Mouse (Mus musculus): Measurements from ENCODE around the gene Id3. TPM values are rescaled to one million over a fixed set of nuclear protein-coding genes. Genes with fewer than 3 reads are reported as not detected.

Id3 gene
- polyA plus RNA-seq, 1 experiment from 2014 or later, result 953 TPM

GRCm38 (mm10) chr4:136179998-136180397 is 36.7 kb downstream of the Id3 start:
- H3K27me3 ChIP-seq (ENCODE audit: insufficient read depth, low read length), result no peaks in the 10 kb centered on the region
- peak overlapping the region; percentile 45 for H3K9ac ChIP-seq (replicated peaks; ENCODE audit: low read length)
- 0 out of 2 replicates have a peak, but pooled peaks cover 4% of the 10 kb centered on the region for H3K36me3 ChIP-seq (ENCODE audit: insufficient read depth, low read length)
- no peaks in the 10 kb centered on the region for H3K9me3 ChIP-seq (ENCODE audit: low read length)
- peak; percentile 43 for ATAC-seq (ENCODE audit: low FRiP score, low TSS enrichment)
- peak overlapping the region; percentile 37 for H3K4me3 ChIP-seq (ENCODE audit: low read length)
- peaks cover 44% of the 10 kb centered on the region for H3K4me1 ChIP-seq (ENCODE audit: insufficient read depth, low read length)
- H3K4me2 ChIP-seq (replicated peaks; ENCODE audit: low read depth, low read length), result peak overlapping the region; percentile 54
- 8% methylated on average over 15 of the region's 15 CpGs for WGBS
- peak overlapping the region; percentile 43 for H3K27ac ChIP-seq (ENCODE audit: low read length)

GRCm38 (mm10) chr4:136180408-136181330 is 37.4 kb downstream of the Id3 start:
- H3K4me2 ChIP-seq (replicated peaks; ENCODE audit: low read depth, low read length), result peak overlapping the region; percentile 54
- no peaks in the 10 kb centered on the region for H3K9me3 ChIP-seq (ENCODE audit: low read length)
- peak; percentile 89 for ATAC-seq (ENCODE audit: low FRiP score, low TSS enrichment)
- peak overlapping the region; percentile 43 for H3K27ac ChIP-seq (ENCODE audit: low read length)
- H3K4me1 ChIP-seq (ENCODE audit: insufficient read depth, low read length), result peaks cover 48% of the 10 kb centered on the region
- no peaks in the 10 kb centered on the region for H3K27me3 ChIP-seq (ENCODE audit: insufficient read depth, low read length)
- H3K4me3 ChIP-seq (ENCODE audit: low read length), result peak overlapping the region; percentile 37
- H3K9ac ChIP-seq (replicated peaks; ENCODE audit: low read length), result peak overlapping the region; percentile 45
- H3K36me3 ChIP-seq (ENCODE audit: insufficient read depth, low read length), result 0 out of 2 replicates have a peak, but pooled peaks cover 4% of the 10 kb centered on the region
- 18% methylated on average over 23 of the region's 23 CpGs for WGBS

DNA sequence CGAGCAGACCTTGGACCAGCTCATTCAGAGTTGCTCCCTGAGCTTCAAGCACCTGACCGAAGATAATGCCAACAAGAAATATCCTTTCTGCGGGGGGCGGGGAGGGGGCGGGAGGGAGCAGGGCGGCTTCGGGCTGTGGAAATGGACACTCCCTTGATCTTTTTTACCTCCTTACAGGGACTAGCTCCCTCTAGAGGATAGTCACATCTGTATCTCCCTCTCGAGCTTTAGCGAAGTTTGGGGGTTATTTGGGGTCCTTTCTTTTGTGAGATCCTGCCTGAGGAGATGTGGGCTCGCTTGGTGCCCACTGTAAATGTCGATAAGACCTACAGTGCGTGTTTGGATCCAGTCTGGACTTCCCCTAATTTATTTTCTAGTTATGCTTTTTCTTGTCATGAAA is 38.1 kb downstream of the Id3 start:
- Histone ChIP-seq H3K9ac (replicated peaks; ENCODE audit: low read length) (peak overlapping the region; percentile 33; the same call in 1 of the 2 replicates), H3K27me3 (ENCODE audit: insufficient read depth, low read length) (no peaks in the 10 kb centered on the region), H3K36me3 (ENCODE audit: insufficient read depth, low read length) (0 out of 2 replicates have a peak, but pooled peaks cover 4% of the 10 kb centered on the region), H3K27ac (ENCODE audit: low read length) (peak overlapping the region; percentile 41), H3K4me1 (ENCODE audit: insufficient read depth, low read length) (peaks cover 48% of the 10 kb centered on the region), H3K4me2 (replicated peaks; ENCODE audit: low read depth, low read length) (peak overlapping the region; percentile 54), H3K9me3 (ENCODE audit: low read length) (no peaks in the 10 kb centered on the region), H3K4me3 (ENCODE audit: low read length) (no peak overlapping the region)
- no peak for ATAC-seq (ENCODE audit: low FRiP score, low TSS enrichment)
- WGBS, result 30% methylated on average over 12 of the region's 12 CpGs

DNA sequence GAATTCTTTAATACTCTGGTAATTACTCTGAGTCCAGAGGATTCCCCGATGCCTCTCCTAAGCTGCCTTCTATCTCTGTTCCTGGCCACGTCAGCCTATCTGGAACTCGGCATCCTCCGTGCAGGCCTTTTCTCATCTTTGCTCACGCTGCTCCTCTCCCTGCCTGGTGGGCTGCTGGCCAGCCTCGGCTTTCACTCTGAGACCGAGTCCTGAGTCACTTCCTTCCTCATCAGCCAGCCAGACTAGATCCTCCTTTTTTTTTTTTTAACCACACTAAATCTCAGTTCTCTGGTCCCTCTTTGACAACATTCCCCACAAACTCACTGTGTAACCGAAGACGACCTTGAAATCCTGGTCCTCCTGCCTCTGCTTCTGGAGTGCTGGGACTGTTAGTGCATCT is 42.1 kb downstream of the Id3 start:
- Histone ChIP-seq H3K4me3 (ENCODE audit: low read length) (no peak overlapping the region), H3K9me3 (ENCODE audit: low read length) (no peaks in the 10 kb centered on the region), H3K27ac (ENCODE audit: low read length) (no peak overlapping the region), H3K9ac (replicated peaks; ENCODE audit: low read length) (no peak overlapping the region), H3K36me3 (ENCODE audit: insufficient read depth, low read length) (peaks cover 9% of the 10 kb centered on the region; the same call in 1 of the 2 replicates), H3K27me3 (ENCODE audit: insufficient read depth, low read length) (no peaks in the 10 kb centered on the region), H3K4me2 (replicated peaks; ENCODE audit: low read depth, low read length) (no peak overlapping the region), H3K4me1 (ENCODE audit: insufficient read depth, low read length) (peaks cover 16% of the 10 kb centered on the region)
- 55% methylated on average over 9 of the region's 9 CpGs for WGBS
- ATAC-seq (ENCODE audit: low FRiP score, low TSS enrichment), result no peak

DNA sequence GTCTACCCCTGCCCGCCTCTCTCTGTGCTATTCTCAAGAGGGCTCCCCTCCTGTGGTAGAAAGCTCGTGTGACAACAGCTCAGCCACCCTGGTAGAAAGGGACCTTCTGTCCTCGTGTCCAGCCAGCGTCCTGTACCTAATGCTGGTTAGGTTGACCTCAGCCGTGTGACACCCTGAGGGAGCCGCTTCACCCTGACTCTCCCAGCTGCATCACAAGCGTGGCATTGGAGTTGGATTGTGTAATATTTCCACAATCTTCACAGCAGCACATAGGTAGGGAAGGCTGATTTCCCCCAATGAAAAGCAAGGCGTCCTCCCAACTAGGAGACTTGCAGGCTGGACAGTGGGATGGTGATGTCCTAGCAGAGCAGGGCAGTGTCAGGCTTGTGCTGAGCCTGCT is 43.0 kb downstream of the Id3 start:
- Histone ChIP-seq H3K27ac (ENCODE audit: low read length) (no peak overlapping the region; the same call in 1 of the 2 replicates), H3K9me3 (ENCODE audit: low read length) (no peaks in the 10 kb centered on the region), H3K36me3 (ENCODE audit: insufficient read depth, low read length) (peaks cover 9% of the 10 kb centered on the region; the same call in 1 of the 2 replicates), H3K4me2 (replicated peaks; ENCODE audit: low read depth, low read length) (no peak overlapping the region), H3K4me1 (ENCODE audit: insufficient read depth, low read length) (peaks cover 7% of the 10 kb centered on the region), H3K4me3 (ENCODE audit: low read length) (no peak overlapping the region), H3K27me3 (ENCODE audit: insufficient read depth, low read length) (no peaks in the 10 kb centered on the region), H3K9ac (replicated peaks; ENCODE audit: low read length) (no peak overlapping the region)
- WGBS, result 82% methylated on average over 8 of the region's 8 CpGs
- ATAC-seq (ENCODE audit: low FRiP score, low TSS enrichment), result no peak

GRCm38 (mm10) chr4:136186739-136187472 is 43.6 kb downstream of the Id3 start:
- ATAC-seq (ENCODE audit: low FRiP score, low TSS enrichment), result peak; percentile 46; the same call in 1 of the 2 replicates
- H3K9ac ChIP-seq (replicated peaks; ENCODE audit: low read length), result no peak overlapping the region

GRCm38 (mm10) chr4:136188973-136189737 is 45.9 kb downstream of the Id3 start:
- no peak for ATAC-seq (ENCODE audit: low FRiP score, low TSS enrichment)
- peaks cover 12% of the 10 kb centered on the region for H3K36me3 ChIP-seq (ENCODE audit: insufficient read depth, low read length)

More at GRCm38 (mm10) chr4:136186739-136187472, 43.6 kb downstream of the Id3 start:
- H3K36me3 ChIP-seq (ENCODE audit: insufficient read depth, low read length), result peaks cover 9% of the 10 kb centered on the region; the same call in 1 of the 2 replicates
- peaks cover 4% of the 10 kb centered on the region for H3K4me1 ChIP-seq (ENCODE audit: insufficient read depth, low read length)
- H3K4me3 ChIP-seq (ENCODE audit: low read length), result no peak overlapping the region
- H3K9me3 ChIP-seq (ENCODE audit: low read length), result no peaks in the 10 kb centered on the region
- WGBS, result 72% methylated on average over 23 of the region's 23 CpGs
- H3K4me2 ChIP-seq (replicated peaks; ENCODE audit: low read depth, low read length), result no peak overlapping the region
- H3K27me3 ChIP-seq (ENCODE audit: insufficient read depth, low read length), result no peaks in the 10 kb centered on the region
- H3K27ac ChIP-seq (ENCODE audit: low read length), result peak overlapping the region; percentile 5; the same call in 1 of the 2 replicates

GRCm38 (mm10) chr4:136189912-136190311 is 46.6 kb downstream of the Id3 start:
- Histone ChIP-seq H3K27me3 (ENCODE audit: insufficient read depth, low read length) (no peaks in the 10 kb centered on the region), H3K9me3 (ENCODE audit: low read length) (no peaks in the 10 kb centered on the region), H3K4me3 (ENCODE audit: low read length) (no peak overlapping the region), H3K36me3 (ENCODE audit: insufficient read depth, low read length) (peaks cover 12% of the 10 kb centered on the region), H3K9ac (replicated peaks; ENCODE audit: low read length) (no peak overlapping the region), H3K4me1 (ENCODE audit: insufficient read depth, low read length) (peaks cover 4% of the 10 kb centered on the region), H3K27ac (ENCODE audit: low read length) (no peak overlapping the region), H3K4me2 (replicated peaks; ENCODE audit: low read depth, low read length) (no peak overlapping the region)
- WGBS, result 76% methylated on average over 8 of the region's 8 CpGs
- no peak for ATAC-seq (ENCODE audit: low FRiP score, low TSS enrichment)

More at GRCm38 (mm10) chr4:136188973-136189737, 45.9 kb downstream of the Id3 start:
- Histone ChIP-seq H3K27ac (ENCODE audit: low read length) (no peak overlapping the region), H3K4me3 (ENCODE audit: low read length) (no peak overlapping the region), H3K4me1 (ENCODE audit: insufficient read depth, low read length) (peaks cover 4% of the 10 kb centered on the region), H3K4me2 (replicated peaks; ENCODE audit: low read depth, low read length) (no peak overlapping the region), H3K9me3 (ENCODE audit: low read length) (no peaks in the 10 kb centered on the region), H3K27me3 (ENCODE audit: insufficient read depth, low read length) (no peaks in the 10 kb centered on the region), H3K9ac (replicated peaks; ENCODE audit: low read length) (no peak overlapping the region)
- 85% methylated on average over 6 of the region's 6 CpGs for WGBS

DNA sequence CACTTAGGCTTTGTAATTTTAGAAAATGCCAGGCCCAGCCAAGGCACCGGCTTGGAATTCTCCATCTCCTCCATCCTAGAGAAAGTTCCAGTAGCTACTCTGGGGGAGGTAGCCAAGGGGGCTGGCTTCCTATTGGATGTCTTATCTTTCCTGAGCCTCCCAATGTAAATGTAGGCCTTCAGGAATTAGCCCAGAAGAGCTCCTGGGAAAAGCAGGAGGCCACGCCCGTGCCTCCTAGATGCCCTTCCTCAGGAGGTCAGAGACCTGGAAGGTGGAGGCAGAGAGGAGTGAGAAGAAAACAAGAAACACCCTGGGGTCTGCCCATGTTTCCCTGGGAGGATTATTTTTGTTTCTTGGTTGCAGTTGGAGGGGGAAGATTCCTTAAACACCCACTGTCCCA is 50.3 kb downstream of the Id3 start:
- H3K27me3 ChIP-seq (ENCODE audit: insufficient read depth, low read length), result no peaks in the 10 kb centered on the region
- no peaks in the 10 kb centered on the region for H3K4me1 ChIP-seq (ENCODE audit: insufficient read depth, low read length)
- no peak overlapping the region for H3K27ac ChIP-seq (ENCODE audit: low read length)
- no peak overlapping the region for H3K9ac ChIP-seq (replicated peaks; ENCODE audit: low read length)
- no peak overlapping the region for H3K4me3 ChIP-seq (ENCODE audit: low read length)
- no peaks in the 10 kb centered on the region for H3K9me3 ChIP-seq (ENCODE audit: low read length)
- H3K4me2 ChIP-seq (replicated peaks; ENCODE audit: low read depth, low read length), result no peak overlapping the region
- WGBS, result 72% methylated on average over 3 of the region's 3 CpGs
- no peak for ATAC-seq (ENCODE audit: low FRiP score, low TSS enrichment)
- H3K36me3 ChIP-seq (ENCODE audit: insufficient read depth, low read length), result peaks cover 10% of the 10 kb centered on the region
